Mouse (Mus musculus): ENCODE results near the gene Sdsl. TPM values are rescaled to one million over a fixed set of nuclear protein-coding genes. Genes with fewer than 3 reads are reported as not detected.
A peak's percentile ranks its signal among the peaks of the same experiment; 100 is the strongest.

Sdsl gene
- polyA plus RNA-seq, 1 experiment from 2014 or later, result 18.5 TPM

- H3K27me3 ChIP-seq, result peaks cover 85% of the 10 kb centered on the region
- ChIA-PET CTCF (no interaction called here), POLR2A (interaction anchor here (0.7 kb wide), 1 partner anchor 222 kb away, joined by 3 read pairs; no protein-coding TSS in a partner anchor)
- no peak for ATAC-seq
- no peak for DNase-seq (ENCODE audit: low read depth, low spot score)
- in situ Hi-C loops (cut with MboI; ENCODE audit: low pct_unique_long_range_greater_than_20kb), result no loop called here
- no peak for TF ChIP-seq CTCF (IDR thresholded peaks at IDR 0.05)
These were observed 41.5 kb downstream of the Sdsl start for GRCm38 (mm10) chr5:120431001-120431583.

- in situ Hi-C loops (cut with MboI; ENCODE audit: low pct_unique_long_range_greater_than_20kb), result no loop called here
- ChIA-PET CTCF (no interaction called here), POLR2A (interaction anchor here (0.6 kb wide), 1 partner anchor 90 kb away, joined by 3 read pairs; no protein-coding TSS in a partner anchor)
- H3K27me3 ChIP-seq, result peaks cover 78% of the 10 kb centered on the region
- DNase-seq (ENCODE audit: low read depth, low spot score) (no peak), ATAC-seq (no peak)
- no peak for TF ChIP-seq CTCF (IDR thresholded peaks at IDR 0.05)
These were observed 42.9 kb downstream of the Sdsl start for GRCm38 (mm10) chr5:120429692-120430091.

GRCm38 (mm10) chr5:120428990-120429389, 43.6 kb downstream of the Sdsl start:
- no peak for TF ChIP-seq CTCF (IDR thresholded peaks at IDR 0.05)
- peaks cover 78% of the 10 kb centered on the region for H3K27me3 ChIP-seq
- CTCF ChIA-PET, result no interaction called here
- in situ Hi-C loops (cut with MboI; ENCODE audit: low pct_unique_long_range_greater_than_20kb), result no loop called here
- POLR2A ChIA-PET, result interaction anchor here (0.6 kb wide), 1 partner anchor 89 kb away, joined by 3 read pairs; no protein-coding TSS in a partner anchor
- DNase-seq (ENCODE audit: low read depth, low spot score) (no peak), ATAC-seq (no peak)

- POLR2A ChIA-PET, result no interaction called here
- peaks cover 79% of the 10 kb centered on the region for H3K27me3 ChIP-seq
- in situ Hi-C loops (cut with MboI; ENCODE audit: low pct_unique_long_range_greater_than_20kb), result no loop called here
- TF ChIP-seq CTCF (IDR thresholded peaks at IDR 0.05), result no peak
- ATAC-seq, result no peak
- DNase-seq (ENCODE audit: low read depth, low spot score), result no peak
- CTCF ChIA-PET, result no interaction called here
These were observed 44.3 kb downstream of the Sdsl start for GRCm38 (mm10) chr5:120428189-120428838.

- no peak for ATAC-seq
- TF ChIP-seq CTCF (IDR thresholded peaks at IDR 0.05), result no peak
- in situ Hi-C loops (cut with MboI; ENCODE audit: low pct_unique_long_range_greater_than_20kb), result no loop called here
- no peak for DNase-seq (ENCODE audit: low read depth, low spot score)
- ChIA-PET CTCF (no interaction called here), POLR2A (no interaction called here)
- H3K27me3 ChIP-seq, result peaks cover 75% of the 10 kb centered on the region
These were observed 45.1 kb downstream of the Sdsl start for GRCm38 (mm10) chr5:120427451-120427938.

GRCm38 (mm10) chr5:120426572-120426971, 46.0 kb downstream of the Sdsl start:
- TF ChIP-seq CTCF (IDR thresholded peaks at IDR 0.05), result no peak
- DNase-seq (ENCODE audit: low read depth, low spot score) (no peak), ATAC-seq (no peak)
- peaks cover 66% of the 10 kb centered on the region for H3K27me3 ChIP-seq
- in situ Hi-C loops (cut with MboI; ENCODE audit: low pct_unique_long_range_greater_than_20kb), result no loop called here
- ChIA-PET POLR2A (no interaction called here), CTCF (no interaction called here)

- in situ Hi-C loops (cut with MboI; ENCODE audit: low pct_unique_long_range_greater_than_20kb), result no loop called here
- peaks cover 57% of the 10 kb centered on the region for H3K27me3 ChIP-seq
- DNase-seq (ENCODE audit: low read depth, low spot score) (no peak), ATAC-seq (no peak)
- ChIA-PET POLR2A (no interaction called here), CTCF (no interaction called here)
- TF ChIP-seq CTCF (IDR thresholded peaks at IDR 0.05), result no peak
These were observed 46.9 kb downstream of the Sdsl start for GRCm38 (mm10) chr5:120425711-120426110.

- DNase-seq (ENCODE audit: low read depth, low spot score) (no peak), ATAC-seq (no peak)
- ChIA-PET CTCF (no interaction called here), POLR2A (no interaction called here)
- no peak for TF ChIP-seq CTCF (IDR thresholded peaks at IDR 0.05)
- peaks cover 52% of the 10 kb centered on the region for H3K27me3 ChIP-seq
- in situ Hi-C loops (cut with MboI; ENCODE audit: low pct_unique_long_range_greater_than_20kb), result no loop called here
These were observed 48.0 kb downstream of the Sdsl start for GRCm38 (mm10) chr5:120424657-120425056.

- DNase-seq (ENCODE audit: low read depth, low spot score) (peak; percentile 20), ATAC-seq (no peak)
- ChIA-PET POLR2A (interaction anchor here (0.7 kb wide), 1 partner anchor 225 kb away, joined by 3 read pairs; the partner anchor contains the start of gene Rasal1), CTCF (no interaction called here)
- in situ Hi-C loops (cut with MboI; ENCODE audit: low pct_unique_long_range_greater_than_20kb), result no loop called here
- peaks cover 48% of the 10 kb centered on the region for H3K27me3 ChIP-seq
- no peak for TF ChIP-seq CTCF (IDR thresholded peaks at IDR 0.05)
These were observed 48.6 kb downstream of the Sdsl start for GRCm38 (mm10) chr5:120424039-120424438.

- DNase-seq (ENCODE audit: low read depth, low spot score), result no peak
- no peak for TF ChIP-seq CTCF (IDR thresholded peaks at IDR 0.05)
- no peak for ATAC-seq
- in situ Hi-C loops (cut with MboI; ENCODE audit: low pct_unique_long_range_greater_than_20kb), result no loop called here
- H3K27me3 ChIP-seq, result peaks cover 36% of the 10 kb centered on the region
- CTCF ChIA-PET, result interaction anchor here (1.6 kb wide), 1 partner anchor 20 kb away, joined by 3 read pairs; no protein-coding TSS in a partner anchor
- POLR2A ChIA-PET, result no interaction called here
These were observed 52.5 kb downstream of the Sdsl start for GRCm38 (mm10) chr5:120420106-120420505.

GRCm38 (mm10) chr5:120413436-120413835, 59.2 kb downstream of the Sdsl start:
- no peak for TF ChIP-seq CTCF (IDR thresholded peaks at IDR 0.05)
- peaks cover 40% of the 10 kb centered on the region for H3K27me3 ChIP-seq
- in situ Hi-C loops (cut with MboI; ENCODE audit: low pct_unique_long_range_greater_than_20kb), result no loop called here
- ChIA-PET CTCF (no interaction called here), POLR2A (no interaction called here)
- no peak for DNase-seq (ENCODE audit: low read depth, low spot score)
- no peak for ATAC-seq

Measured in Patski (cell line).